Mouse (Mus musculus): ENCODE results near the gene Dock9.

DNA sequence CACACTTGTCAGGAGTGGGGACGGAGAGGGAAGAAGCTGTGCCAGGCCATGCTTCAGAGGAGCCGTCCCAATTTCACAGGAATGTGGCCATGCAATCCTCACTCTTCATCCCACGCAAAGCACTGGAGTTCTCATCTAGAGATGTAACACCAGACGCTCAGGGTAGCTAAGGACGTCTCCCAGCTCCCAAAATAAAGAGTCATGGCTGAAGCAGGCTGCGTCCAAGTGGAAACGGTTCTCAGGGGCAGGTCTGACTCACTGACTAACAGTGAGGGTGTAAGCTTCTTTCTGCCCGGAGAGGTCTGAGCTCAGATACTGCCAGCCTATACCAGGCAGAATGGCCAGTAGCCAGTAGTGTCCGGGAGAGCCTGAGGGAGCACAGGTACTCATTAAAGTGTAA is 201.0 kb downstream of the Dock9 start:
- TF ChIP-seq TAL1 (IDR thresholded peaks at IDR 0.05; ENCODE audit: low read length): no peak
- TF ChIP-seq GATA1 (IDR thresholded peaks at IDR 0.05; ENCODE audit: low read length): no peak

All from erythroblast, embryonic 14.5 days (primary cell).